Mouse (Mus musculus) stomach, postnatal 0 days (tissue): ENCODE measurements around the gene Fam214a.

Source experiments
- CTCF ChIP-seq: IDR thresholded peaks from 2 replicates; pipeline ENCODE4 v1.5.1; 2016; ENCODE audit warnings: antibody characterized with exemption, low read depth, mild to moderate bottlenecking, moderate library complexity
- EP300 ChIP-seq: optimal IDR thresholded peaks from 2 replicates; pipeline ENCODE3; 2016; ENCODE audit warnings: antibody characterized with exemption

DNA sequence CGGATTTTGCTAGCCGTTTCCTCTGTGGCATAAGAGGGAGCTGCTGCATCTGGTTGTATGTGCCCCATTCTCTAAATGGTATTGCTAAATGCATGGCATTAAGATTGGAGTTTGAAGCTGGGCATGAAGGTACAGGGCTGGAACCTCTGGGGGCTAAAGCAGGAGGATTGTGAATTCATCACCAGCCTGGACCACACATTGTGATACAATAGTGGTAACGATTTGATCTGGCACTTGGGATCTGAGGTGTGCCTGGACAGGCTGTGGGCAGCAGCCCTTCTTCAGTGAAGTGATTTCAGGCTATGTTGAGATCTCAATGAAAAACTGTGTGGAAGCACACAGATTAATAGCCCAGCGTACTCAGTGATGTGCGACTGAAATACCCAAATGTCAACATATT lies 26.7 kb downstream of the Fam214a start:
- no peak for TF ChIP-seq CTCF
- TF ChIP-seq EP300 = no peak
